Mouse (Mus musculus): ENCODE measurements around the gene Rnf220.

Rnf220 gene

DNA sequence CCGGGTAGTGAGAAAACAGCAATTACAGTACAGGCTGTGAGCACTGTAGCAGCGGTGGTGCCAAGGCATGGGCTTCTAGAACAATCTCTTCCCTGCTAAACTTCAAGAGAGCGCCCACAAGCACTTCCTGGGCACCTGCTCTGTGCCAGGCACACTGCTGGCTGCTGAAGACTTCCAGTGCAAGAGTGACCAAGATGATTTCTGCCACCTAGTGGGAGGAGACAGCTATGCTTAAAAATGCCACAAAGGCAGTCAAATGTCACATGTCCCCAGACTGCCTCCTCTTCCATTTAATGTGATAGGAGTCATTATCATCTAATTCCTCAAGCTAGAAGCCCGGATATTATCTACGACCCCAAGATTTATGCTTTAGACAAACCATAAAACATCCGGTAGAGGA is 150.8 kb downstream of the Rnf220 start:
- no peak for DNase-seq (ENCODE audit: extremely low spot score, low read depth, low spot score)

GRCm38 (mm10) chr4:117343385-117343784 is 153.5 kb downstream of the Rnf220 start:
- no peak for DNase-seq (ENCODE audit: extremely low spot score, low read depth, low spot score)

DNA sequence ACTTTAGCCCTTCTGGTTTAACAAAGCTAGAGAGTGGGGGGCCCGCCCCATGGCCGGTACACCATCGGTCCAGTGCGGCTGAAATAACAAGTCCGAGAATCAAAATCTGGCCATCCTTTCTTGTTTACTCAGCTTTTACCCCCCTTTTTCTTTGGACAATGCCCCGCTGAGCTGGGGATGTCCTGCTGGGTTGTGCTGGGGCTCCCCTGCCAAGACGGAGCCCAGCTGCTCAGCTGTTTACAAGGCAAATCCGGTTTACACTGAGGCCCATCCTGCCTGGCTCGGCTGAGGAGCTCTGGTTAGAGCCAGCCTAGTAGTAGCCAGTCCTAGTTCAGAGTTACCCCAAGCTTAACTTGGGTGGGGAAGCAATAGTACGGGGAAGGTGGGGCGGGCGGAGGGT is 154.1 kb downstream of the Rnf220 start:
- DNase-seq (ENCODE audit: extremely low spot score, low read depth, low spot score): no peak

- DNase-seq (ENCODE audit: extremely low spot score, low read depth, low spot score): no peak
These were observed 155.6 kb downstream of the Rnf220 start for GRCm38 (mm10) chr4:117341282-117341681.

GRCm38 (mm10) chr4:117339796-117340195 is 157.1 kb downstream of the Rnf220 start:
- no peak for DNase-seq (ENCODE audit: extremely low spot score, low read depth, low spot score)

DNA sequence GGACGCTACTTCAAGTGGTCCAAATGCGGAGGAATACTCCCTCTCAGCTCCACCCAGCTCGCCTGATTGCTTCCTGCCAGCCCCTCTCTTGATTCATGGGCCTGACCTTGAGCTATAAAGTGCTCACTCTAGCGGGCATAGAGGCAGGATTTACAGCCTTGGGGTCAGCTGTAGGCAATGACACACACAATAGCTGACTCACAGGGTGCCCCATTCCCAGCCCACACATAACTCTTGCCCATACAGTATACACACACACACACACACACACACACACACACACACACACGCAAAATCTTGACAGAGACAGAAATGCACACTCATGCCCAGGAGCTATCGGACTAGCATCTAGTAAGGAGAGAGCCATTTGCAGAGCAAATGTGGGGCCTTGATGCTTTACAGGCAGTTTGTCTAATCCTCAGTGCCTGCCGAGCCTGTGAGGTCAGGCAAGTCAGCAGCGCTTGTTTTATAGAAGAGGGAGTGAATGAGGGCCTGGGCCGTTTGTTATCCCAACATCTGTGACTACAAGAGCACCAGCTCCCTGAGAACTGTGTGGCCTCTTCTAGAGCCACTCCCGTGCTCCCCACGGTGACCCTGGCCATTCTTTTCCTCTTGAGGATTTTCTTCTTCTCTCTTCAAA is 165.9 kb downstream of the Rnf220 start:
- peak; percentile 47 for DNase-seq (ENCODE audit: extremely low spot score, low read depth, low spot score)

DNA sequence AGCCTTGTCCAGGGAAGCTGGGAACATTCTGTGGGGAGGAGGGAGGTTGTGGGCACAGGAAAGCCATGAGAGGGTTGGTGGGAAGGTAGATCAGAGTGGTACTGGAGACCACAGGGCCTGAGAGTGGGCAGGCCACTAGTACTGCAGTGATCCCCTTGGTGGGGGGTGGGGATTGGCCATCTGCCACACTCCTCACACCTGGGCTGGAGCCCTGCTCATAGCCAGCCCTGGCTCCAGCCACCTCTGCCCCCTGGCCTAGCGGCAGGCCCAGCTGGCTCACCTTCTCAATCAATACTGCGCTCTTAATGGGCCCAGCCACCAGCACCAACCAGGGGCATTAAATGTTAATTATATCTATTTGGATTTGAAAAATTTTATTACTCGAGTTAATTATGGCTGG is 166.7 kb downstream of the Rnf220 start:
- no peak for DNase-seq (ENCODE audit: extremely low spot score, low read depth, low spot score)

DNA sequence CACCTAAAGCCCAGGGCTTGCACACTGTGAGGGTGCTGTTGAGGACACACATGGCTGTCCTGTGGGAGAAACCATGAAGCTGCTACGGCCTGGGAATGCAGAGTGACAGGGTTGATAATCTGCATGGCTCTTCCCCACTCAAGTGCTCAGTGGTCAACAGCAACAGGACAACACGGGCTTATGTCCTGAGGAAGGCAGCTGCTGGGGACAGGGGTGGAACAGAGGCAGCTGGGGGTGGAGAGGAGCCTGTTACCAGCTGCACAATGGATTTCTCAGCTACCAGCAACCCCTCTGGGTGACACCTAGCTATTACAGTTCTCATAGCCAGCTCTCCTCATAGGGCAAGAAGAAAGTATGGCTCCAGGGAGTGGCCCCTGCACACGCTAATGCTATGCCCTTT is 169.9 kb downstream of the Rnf220 start:
- no peak for DNase-seq (ENCODE audit: extremely low spot score, low read depth, low spot score)

- no peak for DNase-seq (ENCODE audit: extremely low spot score, low read depth, low spot score)
These were observed 171.8 kb downstream of the Rnf220 start for GRCm38 (mm10) chr4:117325076-117325475.

DNA sequence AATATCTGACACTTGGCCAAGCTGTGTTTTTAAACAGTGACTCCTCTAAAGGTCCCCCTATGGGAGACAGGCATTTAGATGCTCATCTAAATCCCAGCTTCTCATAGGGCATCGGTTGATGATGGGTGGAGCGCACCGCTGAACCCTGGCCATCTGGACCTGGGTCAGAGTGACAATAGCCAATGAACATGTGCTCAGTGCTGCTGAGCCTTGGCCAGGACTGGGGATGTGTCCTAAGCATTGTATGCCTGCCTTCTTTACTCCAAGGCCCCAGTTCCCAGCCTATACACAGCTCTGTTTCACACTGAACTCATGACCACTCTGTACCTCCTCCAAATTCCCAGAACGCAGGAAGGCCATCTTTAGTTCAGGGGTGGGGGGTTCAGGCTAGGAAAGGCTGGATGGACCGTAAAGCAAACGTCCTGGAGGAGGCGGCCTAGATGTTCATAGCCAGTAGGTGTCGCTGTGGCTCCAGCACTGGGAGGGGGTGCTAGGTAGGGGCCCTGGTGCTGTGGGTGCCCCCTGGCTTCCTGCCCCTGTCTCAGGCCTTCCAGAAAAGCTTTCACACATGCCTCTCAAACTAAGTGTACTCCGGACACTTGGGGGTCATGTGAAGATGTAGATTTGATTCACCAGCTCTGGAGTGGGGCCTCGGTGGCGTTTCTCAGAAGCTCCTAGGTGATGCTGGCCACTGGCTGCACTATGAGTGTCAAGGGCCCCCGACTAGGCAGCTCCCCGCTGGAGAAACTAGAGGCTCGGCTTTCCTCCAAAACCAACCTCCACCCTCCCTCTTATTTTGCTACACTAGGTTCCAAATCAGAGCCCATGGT is 173.1 kb downstream of the Rnf220 start:
- DNase-seq (ENCODE audit: extremely low spot score, low read depth, low spot score): no peak

DNA sequence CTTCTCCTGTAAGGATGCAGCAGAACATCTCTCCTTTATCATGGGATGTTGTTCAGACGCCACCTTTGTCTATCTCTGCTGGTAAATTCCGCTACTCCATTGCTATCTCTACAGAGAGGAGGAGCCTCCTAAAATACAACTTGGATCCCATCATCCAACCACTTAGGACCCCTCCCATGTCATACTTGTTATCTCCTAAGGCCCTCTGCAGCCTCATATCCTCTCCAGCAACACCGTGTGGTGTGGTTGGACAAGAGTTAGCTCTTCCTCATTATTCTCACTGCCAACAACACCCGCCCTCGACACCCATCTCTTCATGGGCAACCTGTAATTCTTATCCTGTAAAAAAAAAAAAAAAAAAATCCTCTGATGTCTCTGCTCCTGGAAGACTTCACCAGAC is 175.8 kb downstream of the Rnf220 start:
- no peak for DNase-seq (ENCODE audit: extremely low spot score, low read depth, low spot score)

DNA sequence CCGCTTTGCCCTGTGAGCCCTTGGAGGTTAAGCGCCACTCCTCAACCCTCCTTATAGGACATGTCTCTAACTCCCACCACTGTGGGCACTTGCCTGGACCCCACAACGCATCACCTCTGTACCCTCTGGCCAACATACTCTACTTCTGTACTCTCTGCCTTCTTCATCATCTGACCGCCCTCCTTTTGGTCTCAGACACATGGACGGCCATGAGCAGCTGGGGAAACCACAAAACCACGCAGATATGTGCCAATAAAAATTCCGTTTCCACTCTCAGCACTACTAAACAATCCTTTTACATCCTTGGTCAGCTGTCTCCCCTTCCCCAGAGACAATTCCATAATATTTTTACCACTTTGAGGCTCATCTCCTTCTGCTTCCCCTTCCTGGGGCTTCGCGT is 178.3 kb downstream of the Rnf220 start:
- no peak for DNase-seq (ENCODE audit: extremely low spot score, low read depth, low spot score)

DNA sequence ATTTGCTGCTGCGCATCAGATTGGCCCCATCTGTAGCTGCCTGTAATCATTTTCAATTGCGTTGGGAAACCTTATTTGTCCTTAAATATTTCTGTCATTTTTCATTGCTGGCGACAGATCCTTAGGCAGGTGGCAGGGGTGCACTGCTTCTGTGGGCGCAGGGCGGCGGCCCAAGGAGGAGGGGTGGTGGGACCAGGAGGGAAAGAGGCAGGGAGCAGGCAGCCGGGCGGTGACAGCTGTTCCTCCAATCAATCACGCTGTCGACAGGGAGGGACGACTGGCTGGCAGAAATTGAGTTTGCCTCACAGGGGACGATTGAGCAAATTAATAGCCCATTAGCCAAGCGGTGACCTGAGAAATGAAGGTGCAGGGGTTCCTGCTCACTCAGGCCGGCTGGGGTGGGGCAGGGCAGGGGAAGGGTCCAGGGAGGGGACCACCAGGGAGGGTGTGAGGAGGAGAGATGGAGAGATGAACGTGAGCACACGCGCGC is 179.1 kb downstream of the Rnf220 start:
- no peak for DNase-seq (ENCODE audit: extremely low spot score, low read depth, low spot score)

DNA sequence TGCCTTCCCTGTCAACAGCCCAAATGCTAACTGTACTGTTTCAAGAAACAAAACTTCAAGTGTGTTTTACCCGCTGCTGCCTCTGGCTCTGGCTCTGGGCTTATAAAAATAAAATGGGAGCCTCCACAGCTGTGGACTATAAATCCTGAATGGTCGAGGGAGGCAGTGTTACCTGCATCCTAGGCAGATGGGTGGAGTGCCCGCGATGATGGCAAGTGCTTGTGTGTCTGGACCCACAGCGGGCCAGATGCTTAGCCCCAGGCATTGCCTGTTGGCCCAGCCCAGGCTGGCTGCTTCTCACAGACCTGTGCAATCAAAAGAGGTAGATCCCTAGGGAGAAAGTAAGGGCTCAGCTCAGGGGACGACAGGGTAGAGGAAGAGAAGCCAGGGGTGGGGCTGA is 180.1 kb downstream of the Rnf220 start:
- DNase-seq (ENCODE audit: extremely low spot score, low read depth, low spot score): no peak

DNA sequence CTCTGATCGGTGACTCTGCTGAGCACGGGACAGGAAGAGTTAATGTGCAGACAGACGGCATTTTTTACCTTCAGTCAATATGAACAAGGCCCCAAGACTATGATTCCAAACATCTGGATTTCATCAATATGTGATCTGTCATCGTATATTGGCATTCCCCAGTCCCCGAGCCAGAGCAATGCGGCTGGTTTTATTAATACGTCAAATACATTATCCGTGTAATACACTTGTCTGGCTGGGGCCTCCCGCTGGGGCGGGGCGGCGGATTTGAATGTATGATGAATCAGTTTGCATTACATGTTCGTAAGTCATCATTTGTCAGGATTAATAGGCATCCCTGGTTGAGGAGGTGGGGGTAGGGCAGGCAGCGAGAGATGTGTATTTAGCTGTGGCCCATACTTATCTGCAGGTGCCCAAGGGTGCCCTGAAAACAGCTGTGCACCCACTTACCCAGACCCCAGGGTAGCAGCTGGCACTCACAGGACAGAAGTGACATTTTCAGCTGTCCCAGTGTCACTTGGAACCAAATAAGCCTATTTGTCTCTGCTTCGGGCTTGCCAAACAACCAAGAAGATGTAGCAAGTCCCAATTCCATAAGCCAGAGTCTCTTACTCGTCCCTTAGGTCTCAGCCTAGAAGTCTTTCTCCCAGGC is 181.9 kb downstream of the Rnf220 start:
- no peak for DNase-seq (ENCODE audit: extremely low spot score, low read depth, low spot score)

DNA sequence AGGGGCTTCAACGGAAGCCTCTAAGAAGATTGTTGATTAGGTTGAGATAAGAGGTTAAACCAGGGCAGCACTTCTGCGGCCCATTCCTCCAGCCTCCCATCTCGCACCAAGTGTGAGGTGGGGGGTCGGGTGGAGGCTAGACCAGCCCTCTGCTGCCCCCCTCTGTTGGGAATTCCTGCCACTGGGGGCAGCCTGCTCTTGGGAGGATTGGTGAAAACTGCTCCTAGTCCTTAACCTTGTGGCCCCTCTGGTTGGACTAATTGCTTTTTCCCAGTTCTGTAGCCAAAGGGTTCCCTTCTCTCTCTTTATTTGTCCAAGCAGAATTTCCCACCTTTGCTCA is 183.8 kb downstream of the Rnf220 start:
- DNase-seq (ENCODE audit: extremely low spot score, low read depth, low spot score): no peak

- no peak for DNase-seq (ENCODE audit: extremely low spot score, low read depth, low spot score)
These were observed 184.3 kb downstream of the Rnf220 start for GRCm38 (mm10) chr4:117312416-117313084.

GRCm38 (mm10) chr4:117311891-117312290 is 185.0 kb downstream of the Rnf220 start:
- DNase-seq (ENCODE audit: extremely low spot score, low read depth, low spot score): no peak

- no peak for DNase-seq (ENCODE audit: extremely low spot score, low read depth, low spot score)
These were observed 187.4 kb downstream of the Rnf220 start for GRCm38 (mm10) chr4:117309427-117309826.

DNA sequence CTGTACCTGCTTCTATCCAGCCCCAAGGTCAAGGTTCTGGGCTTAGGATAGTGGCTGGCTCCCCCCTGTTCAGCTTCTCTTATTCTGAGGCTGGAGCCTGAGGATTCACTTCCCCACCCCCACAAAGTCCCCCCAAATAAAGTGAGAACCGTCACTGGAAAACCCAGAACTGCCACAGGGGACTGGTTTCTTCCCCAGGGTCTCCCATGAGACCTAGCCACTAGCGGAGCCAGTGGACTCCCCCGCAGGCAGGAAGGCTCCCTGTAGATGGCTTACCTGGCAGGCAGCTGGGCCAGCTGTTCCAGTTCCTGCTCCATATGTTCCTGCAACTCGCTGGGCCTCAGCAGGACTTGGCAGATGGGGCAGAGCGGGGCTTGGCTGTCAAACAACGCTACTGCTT is 189.6 kb downstream of the Rnf220 start:
- DNase-seq (ENCODE audit: extremely low spot score, low read depth, low spot score): no peak

- DNase-seq (ENCODE audit: extremely low spot score, low read depth, low spot score): no peak
These were observed 191.4 kb downstream of the Rnf220 start for GRCm38 (mm10) chr4:117305461-117305860.
